Mouse (Mus musculus): ENCODE measurements around the gene Suco.

The Suco gene

GRCm38 (mm10) chr1:161876553-161877447 is at the start of gene Suco:
Suco (minus strand) TSS chr1:161876682.
- DNase-seq: peak; percentile 100

GRCm38 (mm10) chr1:161925281-161925805 is 48.9 kb upstream of the Suco start:
- no peak for DNase-seq

GRCm38 (mm10) chr1:161924321-161924720 is 47.8 kb upstream of the Suco start:
- DNase-seq: no peak

- DNase-seq: no peak
Measured at GRCm38 (mm10) chr1:161921928-161922327, 45.4 kb upstream of the Suco start.

- no peak for DNase-seq
Measured at GRCm38 (mm10) chr1:161920475-161921454, 44.3 kb upstream of the Suco start.

- DNase-seq: no peak
Measured at GRCm38 (mm10) chr1:161919594-161919993, 43.1 kb upstream of the Suco start.

- DNase-seq: no peak
Measured at GRCm38 (mm10) chr1:161918682-161919372, 42.3 kb upstream of the Suco start.

- DNase-seq: no peak
Measured at GRCm38 (mm10) chr1:161917940-161918484, 41.5 kb upstream of the Suco start.

GRCm38 (mm10) chr1:161916036-161916435 is 39.6 kb upstream of the Suco start:
- no peak for DNase-seq

GRCm38 (mm10) chr1:161913648-161913984 is 37.1 kb upstream of the Suco start:
- no peak for DNase-seq

- DNase-seq: no peak
Measured at GRCm38 (mm10) chr1:161912940-161913647, 36.6 kb upstream of the Suco start.

- no peak for DNase-seq
Measured at GRCm38 (mm10) chr1:161909074-161909473, 32.6 kb upstream of the Suco start.

- DNase-seq: no peak
Measured at GRCm38 (mm10) chr1:161907795-161908457, 31.4 kb upstream of the Suco start.

GRCm38 (mm10) chr1:161907111-161907510 is 30.6 kb upstream of the Suco start:
- no peak for DNase-seq

GRCm38 (mm10) chr1:161902692-161903452 is 26.4 kb upstream of the Suco start:
- no peak for DNase-seq

- no peak for DNase-seq
Measured at GRCm38 (mm10) chr1:161900129-161900528, 23.6 kb upstream of the Suco start.

- no peak for DNase-seq
Measured at GRCm38 (mm10) chr1:161897235-161897634, 20.8 kb upstream of the Suco start.

GRCm38 (mm10) chr1:161896130-161896529 is 19.6 kb upstream of the Suco start:
- DNase-seq: no peak

GRCm38 (mm10) chr1:161895014-161895413 is 18.5 kb upstream of the Suco start:
- DNase-seq: no peak

- DNase-seq: no peak
Measured at GRCm38 (mm10) chr1:161894553-161894952, 18.1 kb upstream of the Suco start.

All from right cerebral cortex, postnatal 25 days (tissue).